ENCODE assay signal across 8 mouse cellular contexts in genomic region chr17:17293932-17294534, GRCm38 (mm10).
DNase-seq lines count a peak whose midpoint lies in the region; ATAC-seq and TF ChIP-seq lines count a peak whose summit lies in the region.
"Not testable (repeated sequence)": the region's sequence is repeated elsewhere in the genome, so short reads cannot be mapped to it uniquely, and the experiment has no call there.

No protein-coding gene starts in this region.

- under 1% methylated on average over 13 of the region's 13 CpGs for WGBS in heart, embryonic 11.5 days (ENCODE audit: insufficient replicate concordance)
- under 1% methylated on average over 13 of the region's 13 CpGs for WGBS in kidney, embryonic 16.5 days
- WGBS in liver, adult 2 months = under 1% methylated on average over 13 of the region's 13 CpGs

- H3K79me2 ChIP-seq in C2C12 (ENCODE audit: control insufficient read depth, insufficient read depth) = peaks cover 23% of the 10 kb centered on the region
- H3K79me2 ChIP-seq in liver, adult 2 months (ENCODE audit: control insufficient read depth, insufficient read depth, low read length); myocyte (ENCODE audit: control insufficient read depth, insufficient read depth): not testable (repeated sequence)

- not testable (repeated sequence) for TF ChIP-seq CTCF in C2C12 (IDR thresholded peaks at IDR 0.05; ENCODE audit: control insufficient read depth, insufficient read depth, insufficient read length); brain, embryonic 14.5 days (IDR thresholded peaks at IDR 0.05; ENCODE audit: borderline replicate concordance, extremely low read depth, insufficient read depth, insufficient read length); liver, adult 2 months (IDR thresholded peaks at IDR 0.05; ENCODE audit: low read depth, low read length)

- ATAC-seq in heart, embryonic 11.5 days (replicated peaks; ENCODE audit: insufficient number of reproducible peaks, low FRiP score, low TSS enrichment) = peak; percentile 91
- peak; percentile 99 for ATAC-seq in kidney, embryonic 16.5 days (ENCODE audit: low FRiP score, low TSS enrichment)

- not testable (repeated sequence) for H3K27me3 ChIP-seq in C2C12 (ENCODE audit: control insufficient read depth, insufficient read depth, insufficient read length); erythroblast, embryonic 14.5 days (ENCODE audit: control insufficient read depth); heart, embryonic 11.5 days (ENCODE audit: control insufficient read depth, insufficient read depth, low read length); kidney, embryonic 16.5 days (ENCODE audit: insufficient read depth, low read length); liver, adult 2 months (ENCODE audit: control insufficient read depth, insufficient read depth, low read length); myocyte (ENCODE audit: control insufficient read depth, insufficient read depth, insufficient read length); splenic B cell, adult 2 months (ENCODE audit: control insufficient read depth, insufficient read depth, low read length, poor library complexity, severe bottlenecking)

- not testable (repeated sequence) for H3K27ac ChIP-seq in heart, embryonic 11.5 days (ENCODE audit: low read depth, low read length)
- 0 out of 2 replicates have a peak overlapping the region, but pooled peaks have one; percentile 36 for H3K27ac ChIP-seq in kidney, embryonic 16.5 days (ENCODE audit: low read length)
- peak overlapping the region; percentile 39 for H3K27ac ChIP-seq in liver, adult 2 months (replicated peaks; ENCODE audit: insufficient read depth, low read depth, low read length)

- not testable (repeated sequence) for TF ChIP-seq POLR2A in brain, embryonic 14.5 days (IDR thresholded peaks at IDR 0.05; ENCODE audit: borderline replicate concordance, extremely low read depth, insufficient read depth, insufficient read length, poor library complexity, severe bottlenecking); liver, adult 2 months (IDR thresholded peaks at IDR 0.05; ENCODE audit: extremely low read depth, insufficient read depth, low read length); myocyte (IDR thresholded peaks at IDR 0.05; ENCODE audit: insufficient read length, low read depth)

- H3K79me3 ChIP-seq in C2C12 (ENCODE audit: low read depth) = peaks cover 12% of the 10 kb centered on the region

- H3K4me2 ChIP-seq in heart, embryonic 11.5 days = peak overlapping the region; percentile 44; the same call in 1 of the 2 replicates
- H3K4me2 ChIP-seq in kidney, embryonic 16.5 days (replicated peaks; ENCODE audit: low read depth, low read length) = 0 out of 2 replicates have a peak overlapping the region, but pooled peaks have one; percentile 12
- H3K4me2 ChIP-seq in myocyte (ENCODE audit: low read depth) = peak overlapping the region; percentile 34

- H3ac ChIP-seq in C2C12 (ENCODE audit: control insufficient read depth, insufficient read length, low read depth) = peak overlapping the region; percentile 44
- not testable (repeated sequence) for H3ac ChIP-seq in myocyte (ENCODE audit: control insufficient read depth, insufficient read length)

- peak; percentile 95 for DNase-seq in brain, embryonic 14.5 days (ENCODE audit: low read depth)
- peak; percentile 92 for DNase-seq in liver, adult 2 months (ENCODE audit: extremely low read depth, low read depth, low spot score)
- peak; percentile 84 for DNase-seq in splenic B cell, adult 2 months (ENCODE audit: low read depth, low spot score)

- not testable (repeated sequence) for H3K9me3 ChIP-seq in erythroblast, embryonic 14.5 days (ENCODE audit: control insufficient read depth, low read length); heart, embryonic 11.5 days (replicated peaks; ENCODE audit: control insufficient read depth, low read length); kidney, embryonic 16.5 days (ENCODE audit: low read length)

- not testable (repeated sequence) for H3K4me1 ChIP-seq in erythroblast, embryonic 14.5 days (ENCODE audit: control insufficient read depth); heart, embryonic 11.5 days (ENCODE audit: control insufficient read depth, insufficient read depth, low read length); kidney, embryonic 16.5 days (ENCODE audit: insufficient read depth, low read length); liver, adult 2 months (ENCODE audit: control insufficient read depth, insufficient read depth, low read length)

- peak overlapping the region; percentile 41 for H3K4me3 ChIP-seq in C2C12 (ENCODE audit: insufficient read depth, poor library complexity, severe bottlenecking)
- H3K4me3 ChIP-seq in erythroblast, embryonic 14.5 days (replicated peaks) = peak overlapping the region; percentile 69
- H3K4me3 ChIP-seq in heart, embryonic 11.5 days (ENCODE audit: low read depth, low read length) = peak overlapping the region; percentile 52
- H3K4me3 ChIP-seq in kidney, embryonic 16.5 days (ENCODE audit: low read length) = peak overlapping the region; percentile 53
- H3K4me3 ChIP-seq in liver, adult 2 months (ENCODE audit: insufficient read depth, low read depth, low read length) = peak overlapping the region; percentile 59
- peak overlapping the region; percentile 45 for H3K4me3 ChIP-seq in myocyte

- H3K9ac ChIP-seq in heart, embryonic 11.5 days (ENCODE audit: low read depth, low read length) = 0 out of 2 replicates have a peak overlapping the region, but pooled peaks have one; percentile 39
- H3K9ac ChIP-seq in kidney, embryonic 16.5 days (replicated peaks; ENCODE audit: low read length) = peak overlapping the region; percentile 50; the same call in 1 of the 2 replicates
- peak overlapping the region; percentile 61 for H3K9ac ChIP-seq in liver, adult 2 months (ENCODE audit: low read depth, low read length)

- H3K36me3 ChIP-seq in C2C12 (ENCODE audit: control insufficient read depth, insufficient read depth); erythroblast, embryonic 14.5 days (ENCODE audit: control insufficient read depth); heart, embryonic 11.5 days (ENCODE audit: control insufficient read depth, insufficient read depth, low read length); kidney, embryonic 16.5 days (ENCODE audit: insufficient read depth, low read length); liver, adult 2 months (ENCODE audit: control insufficient read depth, insufficient read depth, low read length); myocyte (ENCODE audit: control insufficient read depth, insufficient read depth); splenic B cell, adult 2 months (ENCODE audit: control insufficient read depth, insufficient read depth, low read length, poor library complexity, severe bottlenecking): not testable (repeated sequence)
